Mouse (Mus musculus) layer of hippocampus, adult 9-10 months (tissue): Measurements from ENCODE around the gene Tmem230.
"Not testable (repeated sequence)": the region's sequence is repeated elsewhere in the genome, so short reads cannot be mapped to it uniquely, and the experiment has no call there.

Source experiments
- DNase-seq: peaks from one replicate; pipeline ENCODE4 v3.0.0; 2022; ENCODE audit warnings: low spot score

Gene Tmem230

GRCm38 (mm10) chr2:132247539-132248313, at the start of gene Tmem230:
Tmem230 (minus strand) TSS chr2:132247807.
- DNase-seq = peak; percentile 86

GRCm38 (mm10) chr2:132293694-132294450, 46.3 kb upstream of the Tmem230 start:
- no peak for DNase-seq

GRCm38 (mm10) chr2:132292083-132292482, 44.5 kb upstream of the Tmem230 start:
- peak; percentile 32 for DNase-seq

- no peak for DNase-seq
Measured at GRCm38 (mm10) chr2:132291265-132291664, 43.7 kb upstream of the Tmem230 start.

GRCm38 (mm10) chr2:132290808-132291207, 43.2 kb upstream of the Tmem230 start:
- no peak for DNase-seq

- not testable (repeated sequence) for DNase-seq
Measured at GRCm38 (mm10) chr2:132289213-132289612, 41.6 kb upstream of the Tmem230 start.

- no peak for DNase-seq
Measured at GRCm38 (mm10) chr2:132286376-132287076, 38.9 kb upstream of the Tmem230 start.

GRCm38 (mm10) chr2:132285722-132286121, 38.1 kb upstream of the Tmem230 start:
- not testable (repeated sequence) for DNase-seq

GRCm38 (mm10) chr2:132284492-132285139, 37.0 kb upstream of the Tmem230 start:
- DNase-seq = no peak

- DNase-seq = no peak
Measured at GRCm38 (mm10) chr2:132283236-132284070, 35.8 kb upstream of the Tmem230 start.

- DNase-seq = no peak
Measured at GRCm38 (mm10) chr2:132282453-132283174, 35.0 kb upstream of the Tmem230 start.

GRCm38 (mm10) chr2:132281560-132282452, 34.2 kb upstream of the Tmem230 start:
- no peak for DNase-seq

- DNase-seq = no peak
Measured at GRCm38 (mm10) chr2:132280518-132281120, 33.0 kb upstream of the Tmem230 start.

- DNase-seq = no peak
Measured at GRCm38 (mm10) chr2:132279978-132280377, 32.4 kb upstream of the Tmem230 start.

GRCm38 (mm10) chr2:132279336-132279882, 31.8 kb upstream of the Tmem230 start:
- DNase-seq = no peak

- no peak for DNase-seq
Measured at GRCm38 (mm10) chr2:132278273-132278853, 30.8 kb upstream of the Tmem230 start.

- DNase-seq = no peak
Measured at GRCm38 (mm10) chr2:132276249-132276648, 28.6 kb upstream of the Tmem230 start.

- DNase-seq = no peak
Measured at GRCm38 (mm10) chr2:132275527-132275926, 27.9 kb upstream of the Tmem230 start.
